Mouse (Mus musculus) bone marrow macrophage, adult 2 months (primary cell): Measurements from ENCODE around the gene Gm4559.
A peak's percentile ranks its signal among the peaks of the same experiment; 100 is the strongest.

Experiments
- CTCF ChIP-seq: IDR thresholded peaks from 2 replicates; pipeline ENCODE4 v1.5.1; 2012; ENCODE audit warnings: low read depth, mild to moderate bottlenecking, low read length, moderate library complexity
- POLR2A ChIP-seq: IDR thresholded peaks from 2 replicates; pipeline ENCODE4 v1.6.1; 2012; ENCODE audit warnings: mild to moderate bottlenecking, low read depth, low read length, borderline replicate concordance

- TF ChIP-seq CTCF (peak; percentile 78), POLR2A (no peak)
Observed at GRCm38 (mm10) chr7:142284615-142285080, 10.5 kb upstream of the Gm4559 start.
